Mouse (Mus musculus) Patski (cell line): ENCODE results near the gene Nlrp14. TPM values are rescaled to one million over a fixed set of nuclear protein-coding genes. Genes with fewer than 3 reads are reported as not detected.
"Not testable (repeated sequence)": the region's sequence is repeated elsewhere in the genome, so short reads cannot be mapped to it uniquely, and the experiment has no call there.

ENCODE experiments used
- ATAC-seq: fragments of 100-300 bp; one replicate; pipeline ENCODE4 v1.8.0; 2021
- CTCF ChIA-PET: fragments of 350-600 bp; sonication (Branson Sonifier 250); formaldehyde crosslinking; loops from one replicate; lab custom pipeline; 2022; ENCODE audit warnings: inconsistent platforms; lab: Charles Lee
- POLR2A ChIA-PET: fragments of 350-600 bp; sonication (Branson Sonifier 250); formaldehyde crosslinking; loops from one replicate; lab custom pipeline; 2022; ENCODE audit warnings: antibody characterized with exemption, inconsistent platforms; lab: Charles Lee
- DNase-seq: peaks from one replicate; pipeline ENCODE4 v3.0.0-alpha.2; 2011; ENCODE audit warnings: low read depth, low spot score
- H3K27me3 ChIP-seq: fragments of 371-371 bp; one replicate; pipeline ENCODE4 v1.5.1; 2021
- CTCF ChIP-seq: fragments of 100-300 bp; IDR thresholded peaks from one replicate; pipeline ENCODE4 v1.5.1; 2021
- in situ Hi-C: fragments of 300-500 bp; cut with MboI; formaldehyde crosslinking; loops from 3 replicates; pipeline ENCODE4 v1.11.1; 2018; ENCODE audit warnings: low pct_unique_long_range_greater_than_20kb, mixed read lengths
- polyA plus RNA-seq: library from polyadenylated mRNA; unstranded; gene quantifications from one replicate; pipeline ENCODE4 v1.2.3, GENCODE M21; 2021

The Nlrp14 gene
- not detected for polyA plus RNA-seq

DNA sequence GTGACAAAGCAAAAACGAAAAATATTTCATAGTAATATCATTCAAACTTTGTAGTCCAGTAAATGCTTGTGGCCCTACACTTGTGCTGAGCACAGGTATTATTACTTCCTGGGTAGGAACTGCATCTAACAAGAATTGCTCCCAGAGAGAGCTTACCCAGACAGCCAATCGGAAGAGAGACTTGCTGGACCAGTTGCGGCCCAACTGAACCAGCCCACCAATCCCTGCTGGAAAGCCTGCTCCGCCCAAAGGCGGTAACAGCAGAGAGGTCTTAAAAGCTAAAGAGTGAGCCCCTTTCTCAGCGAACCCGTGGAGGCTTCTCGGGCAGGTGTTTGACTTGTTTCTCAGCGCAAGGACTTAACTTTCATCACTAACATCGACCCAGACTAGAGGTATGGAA lies at the start of gene Nlrp14:
TSS of gene Nlrp14 (plus strand) at position 301 of the 400 bp plus-strand sequence.
- DNase-seq (no peak), ATAC-seq (no peak)
- H3K27me3 ChIP-seq = no peaks in the 10 kb centered on the region
- CTCF ChIA-PET = no interaction called here
- TF ChIP-seq CTCF = no peak
- POLR2A ChIA-PET = no interaction called here
- in situ Hi-C loops = no loop called here

DNA sequence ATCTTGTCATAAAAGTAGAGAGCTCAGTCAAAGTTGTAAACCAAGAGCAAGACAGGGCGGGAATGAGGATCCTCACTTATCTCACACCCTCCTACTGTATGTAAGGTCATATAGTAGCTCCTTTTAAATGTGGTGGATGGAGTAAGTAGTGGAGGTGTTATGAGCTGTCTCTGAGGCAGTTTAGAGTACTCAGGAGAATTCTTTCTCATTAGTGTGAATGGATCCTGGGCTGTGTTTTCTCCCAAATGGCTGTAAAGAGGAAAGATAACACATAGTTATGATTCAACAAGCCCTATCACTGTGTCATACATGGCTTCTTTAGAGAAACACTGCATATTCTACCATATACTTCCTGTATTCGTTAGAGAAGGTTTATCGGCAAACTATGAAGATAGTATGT lies 35.8 kb upstream of the Nlrp14 start, which contains the start of gene Olfr715:
TSS of gene Olfr715 (minus strand) at position 101 of the 400 bp plus-strand sequence.
- ATAC-seq, in situ Hi-C loops, CTCF ChIA-PET, H3K27me3 ChIP-seq, DNase-seq, POLR2A ChIA-PET: not testable (repeated sequence)

DNA sequence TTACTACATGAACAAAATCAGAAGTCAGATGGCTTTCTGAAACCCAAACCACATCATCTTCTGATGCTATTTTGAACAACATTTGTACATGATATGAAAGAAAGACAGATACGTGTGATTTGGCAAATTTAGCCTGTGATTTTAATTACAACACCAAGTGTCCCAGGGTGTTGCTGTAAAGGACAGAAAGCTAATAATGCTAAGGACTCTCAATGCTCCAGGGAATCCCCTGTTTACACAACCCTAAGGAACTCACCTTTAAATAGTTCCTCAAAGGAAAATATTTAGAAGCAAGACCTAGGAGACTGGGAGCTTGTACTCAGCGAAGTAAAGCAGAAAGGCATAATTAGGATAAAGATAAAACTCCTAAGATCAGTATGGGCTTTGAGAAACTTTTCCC lies 28.8 kb upstream of the Nlrp14 start, which contains the start of gene Olfr716:
TSS of gene Olfr716 (plus strand) at position 301 of the 400 bp plus-strand sequence.
- POLR2A ChIA-PET, H3K27me3 ChIP-seq, CTCF ChIA-PET, in situ Hi-C loops, ATAC-seq, DNase-seq: not testable (repeated sequence)

DNA sequence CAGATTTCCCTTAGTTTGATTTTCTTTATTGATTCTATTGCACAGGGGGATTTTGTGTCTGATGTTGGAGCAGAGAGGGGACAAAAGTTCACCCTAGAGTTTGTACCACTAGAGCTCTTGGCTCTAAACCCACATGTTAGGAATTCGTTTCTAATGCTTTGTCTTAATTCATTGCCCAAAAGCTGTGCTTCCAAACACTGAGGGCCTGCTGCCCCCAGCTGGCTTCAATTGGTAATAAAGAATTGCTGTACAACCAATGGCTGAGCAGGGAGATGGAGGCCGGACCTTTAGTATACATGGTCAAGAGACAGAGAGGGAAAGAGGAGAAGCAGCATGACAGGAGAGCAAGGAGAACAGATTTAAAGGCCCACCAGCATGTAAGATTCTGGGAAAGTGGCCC lies 13.6 kb downstream of the Nlrp14 start:
- no peak for TF ChIP-seq CTCF
- H3K27me3 ChIP-seq = no peaks in the 10 kb centered on the region
- DNase-seq (no peak), ATAC-seq (no peak)
- in situ Hi-C loops = no loop called here
- POLR2A ChIA-PET = no interaction called here
- CTCF ChIA-PET = no interaction called here

DNA sequence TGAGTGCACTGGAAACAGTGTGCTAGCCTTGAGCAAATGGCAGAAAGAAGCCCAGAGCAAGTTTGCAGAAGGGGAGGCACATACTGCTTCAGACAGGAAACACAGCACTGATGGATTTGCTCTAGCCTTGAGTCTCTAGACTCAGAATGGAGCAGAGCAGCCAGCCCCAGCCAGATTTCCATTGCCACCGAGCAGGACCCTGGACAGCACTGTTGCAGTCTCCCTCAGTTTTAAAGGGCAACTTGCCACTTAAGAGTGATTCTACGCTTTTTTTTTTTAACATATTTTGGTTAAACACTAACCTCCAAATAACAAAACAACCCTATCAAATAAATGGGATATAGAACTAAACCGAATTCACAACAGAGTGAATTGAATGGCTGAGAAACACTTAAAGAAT lies 35.0 kb downstream of the Nlrp14 start:
- POLR2A ChIA-PET = no interaction called here
- in situ Hi-C loops = no loop called here
- no peaks in the 10 kb centered on the region for H3K27me3 ChIP-seq
- CTCF ChIA-PET = no interaction called here
- DNase-seq (no peak), ATAC-seq (no peak)
- no peak for TF ChIP-seq CTCF

DNA sequence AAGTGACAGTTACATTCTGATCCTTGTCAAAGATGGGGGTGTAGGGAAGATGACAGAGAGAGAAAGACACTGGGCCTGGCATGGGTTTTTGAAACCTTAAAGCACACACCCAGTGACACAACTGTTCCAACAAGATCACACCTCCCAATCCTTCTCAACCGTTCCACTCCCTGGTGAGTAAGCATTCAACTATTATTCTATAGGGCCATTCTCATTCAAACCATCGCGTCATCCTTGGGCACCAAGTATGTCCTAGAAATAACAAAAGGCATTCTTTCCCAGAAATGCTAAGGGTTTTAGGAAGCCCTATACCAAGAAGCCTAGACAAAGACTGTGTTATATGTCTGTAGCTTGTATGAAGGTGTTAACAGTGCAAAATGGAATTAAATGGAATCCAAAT lies 41.1 kb downstream of the Nlrp14 start:
- in situ Hi-C loops = no loop called here
- ATAC-seq (no peak), DNase-seq (no peak)
- POLR2A ChIA-PET = no interaction called here
- TF ChIP-seq CTCF = no peak
- H3K27me3 ChIP-seq = no peaks in the 10 kb centered on the region
- CTCF ChIA-PET = no interaction called here

DNA sequence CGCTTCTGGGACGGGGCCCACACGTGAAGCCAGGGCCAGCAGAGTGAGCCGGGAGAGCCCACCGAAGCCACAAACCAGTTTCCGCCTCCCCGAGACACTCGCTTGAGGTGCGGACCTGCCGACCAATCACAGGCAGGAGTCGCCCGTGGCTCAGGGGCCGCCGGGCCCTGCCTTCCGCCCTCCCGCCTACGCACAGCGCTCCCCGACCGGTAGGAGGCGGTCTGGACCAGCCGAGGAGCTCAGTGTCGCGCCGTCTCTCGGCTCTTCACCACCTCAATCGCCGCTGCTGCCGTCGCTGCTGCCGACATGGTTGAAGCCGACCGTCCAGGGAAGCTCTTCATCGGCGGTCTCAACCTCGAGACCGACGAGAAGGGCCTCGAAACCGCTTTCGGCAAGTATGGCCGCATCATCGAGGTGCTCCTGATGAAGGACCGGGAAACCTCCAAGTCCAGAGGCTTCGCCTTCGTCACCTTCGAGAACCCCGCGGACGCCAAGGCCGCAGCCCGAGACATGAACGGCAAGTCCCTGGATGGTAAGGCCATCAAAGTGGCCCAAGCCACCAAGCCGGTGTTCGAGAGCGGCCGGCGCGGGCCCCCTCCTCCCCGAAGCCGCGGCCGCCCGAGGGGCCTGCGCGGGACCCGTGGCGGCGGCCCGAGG lies 42.5 kb downstream of the Nlrp14 start, which contains the start of gene Rbmxl2:
TSS of gene Rbmxl2 (plus strand) at position 242 of the 657 bp plus-strand sequence.
- CTCF ChIA-PET = no interaction called here
- ATAC-seq = no peak
- in situ Hi-C loops = no loop called here
- no peaks in the 10 kb centered on the region for H3K27me3 ChIP-seq
- POLR2A ChIA-PET = no interaction called here
- TF ChIP-seq CTCF = no peak
- no peak for DNase-seq

DNA sequence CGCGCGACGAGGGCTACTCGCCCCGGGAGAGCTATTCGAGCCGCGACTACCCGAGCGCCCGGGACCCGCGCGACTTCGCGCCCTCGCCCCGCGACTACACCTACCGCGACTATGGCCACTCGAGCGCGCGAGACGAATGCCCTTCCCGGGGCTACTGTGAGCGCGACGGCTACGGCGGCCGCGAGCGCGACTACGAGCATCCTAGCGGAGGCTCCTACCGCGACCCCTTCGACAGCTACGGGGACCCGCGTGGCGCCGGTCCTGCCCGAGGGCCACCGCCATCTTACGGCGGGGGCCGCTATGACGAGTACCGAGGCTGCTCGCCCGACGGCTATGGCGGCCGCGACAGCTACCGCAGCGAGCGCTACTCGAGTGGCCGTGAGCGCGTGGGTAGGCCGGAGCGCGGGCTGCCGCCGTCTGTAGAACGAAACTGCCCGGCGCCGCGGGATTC lies 43.4 kb downstream of the Nlrp14 start:
- no peak for DNase-seq
- in situ Hi-C loops = no loop called here
- no peaks in the 10 kb centered on the region for H3K27me3 ChIP-seq
- CTCF ChIA-PET = no interaction called here
- POLR2A ChIA-PET = no interaction called here
- TF ChIP-seq CTCF = no peak
- no peak for ATAC-seq

DNA sequence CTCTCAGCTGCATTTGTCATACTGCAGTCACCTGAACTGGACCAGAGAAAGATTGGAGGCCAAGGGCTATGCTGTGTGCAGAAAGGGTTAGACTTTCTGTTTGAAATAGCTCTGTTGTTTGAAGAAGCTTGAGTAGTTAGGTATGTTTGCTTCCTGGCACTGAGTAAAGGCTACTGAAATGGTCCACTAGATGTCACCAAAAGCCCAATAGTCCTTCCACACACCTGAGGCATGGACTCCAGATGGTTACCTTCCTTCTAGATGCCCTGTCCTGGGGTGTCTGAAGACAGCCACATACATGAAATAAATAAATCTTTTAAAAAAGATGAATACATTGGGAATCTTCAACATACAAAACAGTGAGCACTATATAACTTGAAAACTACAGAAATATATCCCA lies 48.9 kb downstream of the Nlrp14 start:
- H3K27me3 ChIP-seq = no peaks in the 10 kb centered on the region
- ATAC-seq = no peak
- CTCF ChIA-PET = interaction anchor here (1.2 kb wide), 1 partner anchor 533 kb away, joined by 3 read pairs; no protein-coding TSS in a partner anchor
- in situ Hi-C loops = no loop called here
- no peak for TF ChIP-seq CTCF
- DNase-seq = no peak
- POLR2A ChIA-PET = no interaction called here

DNA sequence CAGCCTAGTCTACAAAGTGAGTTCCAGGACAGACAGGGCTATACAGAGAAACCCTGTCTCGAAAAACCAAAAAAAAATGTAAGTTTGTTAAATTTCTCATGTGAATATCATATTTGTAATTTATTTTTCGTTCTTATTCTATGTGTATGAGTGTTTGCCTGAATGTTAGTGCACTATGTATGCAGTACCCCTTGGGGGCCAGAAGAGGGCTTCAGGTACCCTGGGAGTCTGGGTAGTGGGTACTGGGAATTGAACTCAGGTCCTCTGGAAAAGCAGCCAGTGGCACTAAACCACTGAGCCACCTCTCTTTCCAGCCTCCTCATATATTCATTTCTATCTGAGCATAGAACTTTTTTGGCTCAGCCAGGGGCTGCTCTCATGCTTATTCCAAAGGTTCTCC lies 50.1 kb downstream of the Nlrp14 start:
- TF ChIP-seq CTCF = peak; percentile 20
- CTCF ChIA-PET = no interaction called here
- H3K27me3 ChIP-seq = no peaks in the 10 kb centered on the region

DNA sequence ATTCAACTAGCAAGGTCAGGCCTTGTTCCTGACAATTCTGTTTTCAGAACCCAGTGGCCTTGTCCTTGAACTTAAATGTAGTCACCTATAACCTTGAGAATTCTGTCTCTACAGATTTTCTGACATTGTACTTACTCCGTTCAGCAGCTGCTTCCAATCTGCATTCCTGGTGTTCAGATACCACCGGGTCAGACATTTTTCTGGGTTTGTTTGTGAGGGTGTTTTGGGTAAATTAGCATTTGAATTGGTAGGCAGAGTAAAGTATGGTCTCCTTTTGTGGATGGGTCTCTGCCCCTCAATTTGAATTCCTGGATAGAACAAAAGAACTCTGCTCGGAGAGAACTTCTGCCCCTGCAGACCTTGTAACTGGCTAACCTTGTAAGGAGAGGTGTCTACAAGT lies 70.1 kb downstream of the Nlrp14 start:
- in situ Hi-C loops = no loop called here
- H3K27me3 ChIP-seq = peaks cover 3% of the 10 kb centered on the region
- ChIA-PET POLR2A (no interaction called here), CTCF (no interaction called here)
- ATAC-seq (no peak), DNase-seq (no peak)
- TF ChIP-seq CTCF = no peak

More for the DNA sequence above, 50.1 kb downstream of the Nlrp14 start:
- in situ Hi-C loops = no loop called here
- ATAC-seq (no peak), DNase-seq (no peak)
- POLR2A ChIA-PET = no interaction called here
